Mouse (Mus musculus) liver, embryonic 11.5 days (tissue): ENCODE results near the gene Snx1. TPM values are rescaled to one million over a fixed set of nuclear protein-coding genes. Genes with fewer than 3 reads are reported as not detected.

ENCODE experiments used
- ATAC-seq: fragments of 200-750 bp; cut with Nextera tagmentation; replicated peaks from 2 replicates; pipeline ENCODE4 v1.8.0; 2017; ENCODE audit warnings: moderate number of reproducible peaks, mild to moderate bottlenecking, moderate TSS enrichment, moderate library complexity; ENCODE audit not compliant: low FRiP score
- DNase-seq: peaks from one replicate; pipeline ENCODE4 v3.0.0-alpha.2; 2017; ENCODE audit warnings: low spot score
- H3K27ac ChIP-seq: fragments of 300-500 bp; sonication (generic); 2 replicates; pipeline ENCODE4 v1.5.1; 2014; ENCODE audit warnings: mild to moderate bottlenecking, low read depth, low read length, control low read depth
- H3K27me3 ChIP-seq: fragments of 300-500 bp; sonication (generic); replicated peaks from 2 replicates; pipeline ENCODE4 v1.6.1; 2014; ENCODE audit warnings: low read length, mixed read lengths; ENCODE audit not compliant: control insufficient read depth, insufficient read depth
- H3K36me3 ChIP-seq: fragments of 300-500 bp; sonication (generic); 2 replicates; pipeline ENCODE4 v1.6.1; 2014; ENCODE audit warnings: mild to moderate bottlenecking, low read length, moderate library complexity, mixed read lengths; ENCODE audit not compliant: control insufficient read depth, insufficient read depth
- H3K4me1 ChIP-seq: fragments of 300-500 bp; sonication (generic); replicated peaks from 2 replicates; pipeline ENCODE4 v1.6.1; 2014; ENCODE audit warnings: low read length, mixed read lengths; ENCODE audit not compliant: control insufficient read depth, insufficient read depth
- H3K4me2 ChIP-seq: fragments of 300-500 bp; sonication (generic); 2 replicates; pipeline ENCODE4 v1.6.1; 2014; ENCODE audit warnings: mild to moderate bottlenecking, control low read depth, moderate library complexity
- H3K4me3 ChIP-seq: fragments of 300-500 bp; sonication (generic); 2 replicates; pipeline ENCODE4 v1.5.1; 2014; ENCODE audit warnings: low read depth, low read length, control low read depth
- H3K9ac ChIP-seq: fragments of 300-500 bp; sonication (generic); 2 replicates; pipeline ENCODE4 v1.6.1; 2014; ENCODE audit warnings: low read depth, low read length, control low read depth
- H3K9me3 ChIP-seq: fragments of 300-500 bp; sonication (generic); 2 replicates; pipeline ENCODE4 v1.6.1; 2016; ENCODE audit warnings: low read length, inconsistent platforms, mixed read lengths; ENCODE audit not compliant: control insufficient read depth
- WGBS: fragments of 180-500 bp; shearing (Covaris S2); extraction: QIAGEN DNeasy Blood & Tissue Kit; methylation state at CpG from one replicate; pipeline ENCODE4 v1.1.7; 2014; 5-methylcytosine and 5-hydroxymethylcytosine counted together
- polyA plus RNA-seq: library from polyadenylated mRNA; unstranded; fragments of >200 nt; fragmentation: Nextera tagmentation; extraction: Ambion mirVana; gene quantifications from 2 replicates; pipeline ENCODE4 v1.2.1, GENCODE M21; 2014

Gene Snx1
- polyA plus RNA-seq, 1 experiment from 2014 or later, result 129 TPM

- Histone ChIP-seq H3K9ac (no peak overlapping the region), H3K4me1 (peaks cover 7% of the 10 kb centered on the region), H3K9me3 (no peaks in the 10 kb centered on the region), H3K27ac (no peak overlapping the region), H3K36me3 (peaks cover 39% of the 10 kb centered on the region), H3K4me2 (no peak overlapping the region), H3K27me3 (peaks cover 15% of the 10 kb centered on the region), H3K4me3 (no peak overlapping the region)
- ATAC-seq (no peak), DNase-seq (no peak)
- 81% methylated on average over 3 of the region's 3 CpGs for WGBS
Measured at GRCm38 (mm10) chr9:66063446-66063845, 62.9 kb downstream of the Snx1 start.

GRCm38 (mm10) chr9:66061656-66062055 is 64.7 kb downstream of the Snx1 start:
- Histone ChIP-seq H3K4me2 (peak overlapping the region; percentile 93), H3K9ac (peak overlapping the region; percentile 87), H3K27me3 (no peaks in the 10 kb centered on the region), H3K27ac (peak overlapping the region; percentile 4; the same call in 1 of the 2 replicates), H3K9me3 (no peaks in the 10 kb centered on the region), H3K4me3 (peak overlapping the region; percentile 86), H3K36me3 (peaks cover 35% of the 10 kb centered on the region), H3K4me1 (peaks cover 6% of the 10 kb centered on the region; the same call in 1 of the 2 replicates)
- ATAC-seq (no peak), DNase-seq (no peak)
- 89% methylated on average over 3 of the region's 3 CpGs for WGBS

DNA sequence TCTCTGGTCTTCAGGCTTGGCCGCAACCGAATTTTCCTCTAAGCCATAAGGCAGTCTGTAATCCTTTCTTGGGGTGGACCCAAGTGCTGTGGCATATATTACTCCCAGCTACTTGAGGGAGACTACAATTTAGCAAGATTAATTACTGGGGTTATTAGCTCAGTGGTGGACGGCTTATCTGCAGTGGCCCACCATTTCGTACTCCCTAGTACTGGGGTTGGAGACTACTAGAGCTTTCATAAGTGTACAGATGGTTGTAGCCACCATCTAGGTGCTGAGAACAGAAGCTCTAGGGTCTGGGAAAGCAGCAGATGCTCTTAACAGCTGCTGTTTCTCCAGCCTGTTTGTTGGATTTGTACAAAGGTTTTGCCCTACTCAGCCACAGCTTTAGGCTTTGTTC is 65.4 kb downstream of the Snx1 start:
- ATAC-seq (no peak), DNase-seq (no peak)
- H3K27me3 ChIP-seq, result no peaks in the 10 kb centered on the region
- peaks cover 6% of the 10 kb centered on the region; the same call in 1 of the 2 replicates for H3K4me1 ChIP-seq
- 24% methylated on average over 4 of the region's 4 CpGs for WGBS
- H3K27ac ChIP-seq, result peak overlapping the region; percentile 4; the same call in 1 of the 2 replicates
- H3K9me3 ChIP-seq, result no peaks in the 10 kb centered on the region
- H3K9ac ChIP-seq, result peak overlapping the region; percentile 87
- peak overlapping the region; percentile 86 for H3K4me3 ChIP-seq
- peaks cover 34% of the 10 kb centered on the region for H3K36me3 ChIP-seq
- peak overlapping the region; percentile 93 for H3K4me2 ChIP-seq

- under 1% methylated on average over 20 of the region's 20 CpGs for WGBS
Measured at GRCm38 (mm10) chr9:66060308-66060647, 66.1 kb downstream of the Snx1 start.

GRCm38 (mm10) chr9:66059583-66060307 is 66.6 kb downstream of the Snx1 start, which contains the start of gene Ppib:
TSS of gene Ppib (plus strand) at chr9:66060222.
- DNase-seq, result peak; percentile 99
- peaks cover 6% of the 10 kb centered on the region; the same call in 1 of the 2 replicates for H3K4me1 ChIP-seq
- no peaks in the 10 kb centered on the region for H3K9me3 ChIP-seq
- peak within 1 kb of the TSS; percentile 86 for H3K4me3 ChIP-seq
- peak within 1 kb of the TSS; percentile 87 for H3K9ac ChIP-seq
- H3K4me2 ChIP-seq, result peak within 1 kb of the TSS; percentile 93
- H3K36me3 ChIP-seq, result peaks cover 24% of the 10 kb centered on the region
- H3K27me3 ChIP-seq, result no peaks in the 10 kb centered on the region
- WGBS, result 2% methylated on average over 51 of the region's 51 CpGs
- peak; percentile 99 for ATAC-seq
- peak within 1 kb of the TSS; percentile 69 for H3K27ac ChIP-seq

More at GRCm38 (mm10) chr9:66060308-66060647, 66.1 kb downstream of the Snx1 start:
- Histone ChIP-seq H3K4me1 (peaks cover 6% of the 10 kb centered on the region; the same call in 1 of the 2 replicates), H3K4me3 (peak overlapping the region; percentile 86), H3K9ac (peak overlapping the region; percentile 87), H3K27ac (peak overlapping the region; percentile 69), H3K4me2 (peak overlapping the region; percentile 93), H3K27me3 (no peaks in the 10 kb centered on the region), H3K36me3 (peaks cover 27% of the 10 kb centered on the region), H3K9me3 (no peaks in the 10 kb centered on the region)
- DNase-seq, result no peak
- peak; percentile 60 for ATAC-seq

GRCm38 (mm10) chr9:66053620-66054019 is 72.8 kb downstream of the Snx1 start:
- H3K27ac ChIP-seq, result no peak overlapping the region

DNA sequence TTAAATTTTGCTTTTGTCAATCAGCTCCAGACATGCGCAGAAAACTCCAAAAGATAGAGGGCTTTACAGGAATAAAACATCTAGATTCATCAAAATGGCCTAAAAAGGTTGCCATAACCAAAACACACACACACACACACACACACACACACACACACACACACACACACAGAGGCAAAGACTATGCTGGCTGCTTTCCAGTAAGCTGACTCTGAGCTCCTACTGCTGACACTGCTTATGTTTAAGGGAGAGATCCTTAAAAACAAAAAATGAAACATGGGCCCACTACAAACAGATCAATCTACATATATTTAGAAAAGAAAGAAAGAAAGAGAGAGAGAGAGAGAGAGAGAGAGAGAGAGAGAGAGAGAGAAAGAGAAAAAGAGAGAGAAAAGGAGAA is 73.7 kb downstream of the Snx1 start:
- Histone ChIP-seq H3K4me3 (no peak overlapping the region), H3K9ac (no peak overlapping the region), H3K36me3 (no peaks in the 10 kb centered on the region), H3K9me3 (0 out of 2 replicates have a peak, but pooled peaks cover 2% of the 10 kb centered on the region), H3K4me1 (no peaks in the 10 kb centered on the region), H3K27ac (no peak overlapping the region), H3K4me2 (no peak overlapping the region), H3K27me3 (no peaks in the 10 kb centered on the region)
- WGBS, result 84% methylated on average over 1 of the region's 1 CpGs
- DNase-seq (no peak), ATAC-seq (no peak)

More at GRCm38 (mm10) chr9:66053620-66054019, 72.8 kb downstream of the Snx1 start:
- H3K27me3 ChIP-seq, result no peaks in the 10 kb centered on the region
- H3K4me1 ChIP-seq, result no peaks in the 10 kb centered on the region
- DNase-seq, result no peak
- no peak overlapping the region for H3K4me2 ChIP-seq
- ATAC-seq, result no peak
- H3K9me3 ChIP-seq, result 0 out of 2 replicates have a peak, but pooled peaks cover 2% of the 10 kb centered on the region
- no peak overlapping the region for H3K9ac ChIP-seq
- no peak overlapping the region for H3K4me3 ChIP-seq
- 30% methylated on average over 1 of the region's 1 CpGs for WGBS
- H3K36me3 ChIP-seq, result no peaks in the 10 kb centered on the region

GRCm38 (mm10) chr9:66051493-66051892 is 74.9 kb downstream of the Snx1 start:
- 0 out of 2 replicates have a peak, but pooled peaks cover 2% of the 10 kb centered on the region for H3K9me3 ChIP-seq
- no peaks in the 10 kb centered on the region for H3K36me3 ChIP-seq
- no peak overlapping the region for H3K27ac ChIP-seq
- 74% methylated on average over 4 of the region's 4 CpGs for WGBS
- H3K4me1 ChIP-seq, result no peaks in the 10 kb centered on the region
- DNase-seq, result no peak
- H3K4me2 ChIP-seq, result no peak overlapping the region
- no peaks in the 10 kb centered on the region for H3K27me3 ChIP-seq
- no peak overlapping the region for H3K9ac ChIP-seq
- H3K4me3 ChIP-seq, result no peak overlapping the region
- no peak for ATAC-seq
